Mouse (Mus musculus) cerebellum, adult 2 months (tissue): ENCODE measurements around the gene Nkx3-2. TPM values are rescaled to one million over a fixed set of nuclear protein-coding genes. Genes with fewer than 3 reads are reported as not detected.

Source experiments
- DNase-seq, 2 experiments: peaks; one replicate each; pipeline ENCODE4 v3.0.0; 2021
- H3K27ac ChIP-seq: fragments of 200-500 bp; 2 replicates; pipeline ENCODE4 v1.5.1; 2012; ENCODE audit warnings: low read length, control low read depth, inconsistent platforms; ENCODE audit not compliant: insufficient read depth
- H3K27me3 ChIP-seq: fragments of 200-500 bp; 2 replicates; pipeline ENCODE4 v1.6.1; 2012; ENCODE audit warnings: inconsistent platforms, mild to moderate bottlenecking, low read length, moderate library complexity; ENCODE audit not compliant: control insufficient read depth, insufficient read depth
- H3K4me1 ChIP-seq: fragments of 200-500 bp; 2 replicates; pipeline ENCODE4 v1.6.1; 2011; ENCODE audit warnings: low read length; ENCODE audit not compliant: control insufficient read depth, insufficient read depth
- H3K4me3 ChIP-seq: fragments of 200-500 bp; replicated peaks from 2 replicates; pipeline ENCODE3; 2011; ENCODE audit warnings: mild to moderate bottlenecking, low read depth, low read length, control low read depth; ENCODE audit not compliant: insufficient read depth
- CTCF ChIP-seq: fragments of 200-500 bp; IDR thresholded peaks from 2 replicates; pipeline ENCODE4 v1.5.1; 2011; ENCODE audit warnings: low read depth, mild to moderate bottlenecking, control low read depth, low read length, moderate library complexity, borderline replicate concordance; ENCODE audit not compliant: insufficient read depth
- POLR2A ChIP-seq: fragments of 200-500 bp; IDR thresholded peaks from 2 replicates; pipeline ENCODE4 v1.6.1; 2011; ENCODE audit warnings: low read length, control low read depth, borderline replicate concordance; ENCODE audit not compliant: insufficient read depth
- WGBS: fragments of 180-500 bp; shearing (Covaris S2); methylation state at CpG from one replicate; pipeline ENCODE4 v1.1.7; 2018; 5-methylcytosine and 5-hydroxymethylcytosine counted together
- polyA plus RNA-seq: library from polyadenylated mRNA; depleted of rRNA; stranded (reverse); fragments of >200 nt; gene quantifications from 2 replicates; pipeline ENCODE4 v1.2.3, GENCODE M21; 2012

Nkx3-2 gene
- polyA plus RNA-seq, 1 experiment = not detected

- no peak overlapping the region for H3K27ac ChIP-seq
- no peak for DNase-seq
Measured at GRCm38 (mm10) chr5:41794434-41794833, 30.1 kb upstream of the Nkx3-2 start.

GRCm38 (mm10) chr5:41790517-41790916 lies 26.2 kb upstream of the Nkx3-2 start:
- H3K27me3 ChIP-seq = no peaks in the 10 kb centered on the region
- no peak overlapping the region for H3K4me3 ChIP-seq
- no peaks in the 10 kb centered on the region for H3K4me1 ChIP-seq
- WGBS = 88% methylated on average over 2 of the region's 2 CpGs
- no peak overlapping the region for H3K27ac ChIP-seq
- DNase-seq = no peak
- TF ChIP-seq CTCF = no peak
- TF ChIP-seq POLR2A = no peak

More at GRCm38 (mm10) chr5:41794434-41794833, 30.1 kb upstream of the Nkx3-2 start:
- Histone ChIP-seq H3K4me3 (no peak overlapping the region), H3K4me1 (no peaks in the 10 kb centered on the region), H3K27me3 (no peaks in the 10 kb centered on the region)
- TF ChIP-seq POLR2A (no peak), CTCF (no peak)

GRCm38 (mm10) chr5:41788877-41789276 lies 24.6 kb upstream of the Nkx3-2 start:
- Histone ChIP-seq H3K27ac (no peak overlapping the region), H3K4me1 (no peaks in the 10 kb centered on the region), H3K4me3 (no peak overlapping the region), H3K27me3 (no peaks in the 10 kb centered on the region)
- DNase-seq = no peak
- 68% methylated on average over 6 of the region's 6 CpGs for WGBS
- no peak for TF ChIP-seq POLR2A
- no peak for TF ChIP-seq CTCF

- Histone ChIP-seq H3K27ac (no peak overlapping the region), H3K4me1 (no peaks in the 10 kb centered on the region; the same call in 1 of the 2 replicates), H3K27me3 (no peaks in the 10 kb centered on the region), H3K4me3 (no peak overlapping the region)
- WGBS = 89% methylated on average over 5 of the region's 5 CpGs
- no peak for TF ChIP-seq CTCF
- no peak for TF ChIP-seq POLR2A
- DNase-seq = no peak
Measured at GRCm38 (mm10) chr5:41781890-41782289, 17.6 kb upstream of the Nkx3-2 start.

GRCm38 (mm10) chr5:41780026-41780425 lies 15.7 kb upstream of the Nkx3-2 start:
- WGBS = 25% methylated on average over 3 of the region's 3 CpGs
- peak; percentile 42 to 72 for DNase-seq
- TF ChIP-seq POLR2A (no peak), CTCF (no peak)
- Histone ChIP-seq H3K27ac (no peak overlapping the region), H3K4me1 (no peaks in the 10 kb centered on the region; the same call in 1 of the 2 replicates), H3K27me3 (no peaks in the 10 kb centered on the region), H3K4me3 (no peak overlapping the region)

- Histone ChIP-seq H3K4me3 (no peak overlapping the region), H3K27ac (no peak overlapping the region), H3K27me3 (no peaks in the 10 kb centered on the region), H3K4me1 (no peaks in the 10 kb centered on the region; the same call in 1 of the 2 replicates)
- no peak for DNase-seq
- 71% methylated on average over 6 of the region's 6 CpGs for WGBS
- no peak for TF ChIP-seq POLR2A
- TF ChIP-seq CTCF = no peak
Measured at GRCm38 (mm10) chr5:41775728-41776127, 11.4 kb upstream of the Nkx3-2 start.

GRCm38 (mm10) chr5:41775273-41775672 lies 11.0 kb upstream of the Nkx3-2 start:
- no peak for TF ChIP-seq CTCF
- no peak for TF ChIP-seq POLR2A
- Histone ChIP-seq H3K27me3 (no peaks in the 10 kb centered on the region), H3K4me1 (no peaks in the 10 kb centered on the region; the same call in 1 of the 2 replicates), H3K27ac (no peak overlapping the region), H3K4me3 (no peak overlapping the region)
- no peak for DNase-seq
- WGBS = 80% methylated on average over 3 of the region's 3 CpGs

GRCm38 (mm10) chr5:41768382-41769040 lies 4.2 kb upstream of the Nkx3-2 start:
- TF ChIP-seq CTCF (peak; percentile 99), POLR2A (no peak)
- Histone ChIP-seq H3K4me1 (no peaks in the 10 kb centered on the region), H3K27ac (no peak overlapping the region), H3K27me3 (peaks cover 5% of the 10 kb centered on the region; the same call in 1 of the 2 replicates), H3K4me3 (peak overlapping the region; percentile 0)
- 4% methylated on average over 21 of the region's 21 CpGs for WGBS
- DNase-seq = peak; percentile 78 to 86
